Mouse (Mus musculus): Measurements from ENCODE around the gene Zfp719. TPM values are rescaled to one million over a fixed set of nuclear protein-coding genes. Genes with fewer than 3 reads are reported as not detected.

The Zfp719 gene
- total RNA-seq (2021), result 10 to 100 TPM; 10.8 to 12.5 TPM
- long read RNA-seq, experiment 1, full-length matches to known transcripts, result 4 of 11 reads
- long read RNA-seq, experiment 1, partial matches to known transcripts, result 5 of 11 reads
- long read RNA-seq, experiment 1, other reads (novel, unspliced or antisense), result 2 of 11 reads
- long read RNA-seq, experiment 2, full-length matches to known transcripts, result 6 of 6 reads
- long read RNA-seq, experiment 2, partial matches to known transcripts, result 0 of 6 reads
- long read RNA-seq, experiment 2, other reads (novel, unspliced or antisense), result 0 of 6 reads

DNA sequence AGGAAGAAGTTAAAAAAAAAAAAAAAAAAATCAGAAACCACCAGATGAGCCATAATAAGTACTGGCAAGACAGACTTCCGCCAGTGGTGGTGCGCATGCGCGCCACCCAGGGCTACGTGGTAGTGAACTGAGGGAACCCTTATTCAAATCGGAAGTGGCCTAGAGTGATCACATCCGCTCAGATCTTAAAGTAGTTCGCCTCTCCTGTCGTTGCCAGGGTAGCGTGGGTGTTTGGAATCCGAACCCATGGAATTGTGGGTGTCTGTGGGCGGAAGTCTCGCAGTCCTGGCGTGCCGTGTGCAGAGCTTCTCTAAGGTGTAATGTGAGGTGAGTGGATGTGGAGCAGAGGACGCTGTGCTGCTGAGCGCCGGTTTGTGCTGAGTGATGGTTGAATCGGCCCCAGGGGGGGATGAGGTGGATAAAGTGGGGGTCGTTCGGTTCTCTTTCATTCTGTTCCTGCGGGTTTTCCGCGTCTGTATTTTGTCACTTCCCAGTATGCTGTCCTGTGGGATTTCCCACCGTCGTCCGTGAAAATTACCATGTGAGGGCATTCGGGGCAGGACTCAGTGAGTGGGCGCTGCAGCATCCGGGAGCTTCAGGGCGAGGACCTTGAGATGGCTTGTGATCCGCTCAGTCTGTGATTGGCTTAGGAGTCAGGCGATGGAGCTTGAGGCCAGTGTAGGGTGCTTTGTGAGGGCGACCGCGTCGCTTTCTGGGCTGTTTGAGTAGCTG lies at the start of gene Zfp719:
Zfp719 (plus strand) TSS at position 171 of the 732 bp plus-strand sequence.
- DNase-seq, result peak; percentile 92

GRCm38 (mm10) chr7:43530216-43530785 lies 49.1 kb upstream of the Zfp719 start:
- DNase-seq, result no peak

GRCm38 (mm10) chr7:43532936-43533505 lies 46.4 kb upstream of the Zfp719 start:
- no peak for DNase-seq

DNA sequence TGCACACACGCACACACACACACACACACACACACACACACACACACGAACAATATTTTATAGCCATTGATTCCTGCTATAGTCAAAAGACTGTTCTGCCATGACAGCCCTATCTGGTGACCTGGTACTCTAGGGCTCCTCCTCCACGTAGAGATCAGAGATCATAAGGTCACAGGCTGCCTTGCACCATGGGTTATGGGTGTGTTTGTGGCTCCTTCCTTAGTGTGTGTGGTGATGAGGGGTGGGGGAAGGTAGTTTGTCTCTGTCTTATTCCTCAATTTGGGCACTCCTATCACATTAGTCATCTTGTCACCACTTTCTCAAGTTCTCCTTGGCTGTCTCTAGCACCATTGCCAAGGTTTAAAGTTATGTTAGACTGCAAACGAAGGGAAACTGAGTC lies 40.9 kb upstream of the Zfp719 start:
- DNase-seq, result no peak

GRCm38 (mm10) chr7:43544225-43544977 lies 35.0 kb upstream of the Zfp719 start, which contains the start of gene Cd33:
Gene Cd33 (minus strand): TSS chr7:43544428.
- no peak for DNase-seq

DNA sequence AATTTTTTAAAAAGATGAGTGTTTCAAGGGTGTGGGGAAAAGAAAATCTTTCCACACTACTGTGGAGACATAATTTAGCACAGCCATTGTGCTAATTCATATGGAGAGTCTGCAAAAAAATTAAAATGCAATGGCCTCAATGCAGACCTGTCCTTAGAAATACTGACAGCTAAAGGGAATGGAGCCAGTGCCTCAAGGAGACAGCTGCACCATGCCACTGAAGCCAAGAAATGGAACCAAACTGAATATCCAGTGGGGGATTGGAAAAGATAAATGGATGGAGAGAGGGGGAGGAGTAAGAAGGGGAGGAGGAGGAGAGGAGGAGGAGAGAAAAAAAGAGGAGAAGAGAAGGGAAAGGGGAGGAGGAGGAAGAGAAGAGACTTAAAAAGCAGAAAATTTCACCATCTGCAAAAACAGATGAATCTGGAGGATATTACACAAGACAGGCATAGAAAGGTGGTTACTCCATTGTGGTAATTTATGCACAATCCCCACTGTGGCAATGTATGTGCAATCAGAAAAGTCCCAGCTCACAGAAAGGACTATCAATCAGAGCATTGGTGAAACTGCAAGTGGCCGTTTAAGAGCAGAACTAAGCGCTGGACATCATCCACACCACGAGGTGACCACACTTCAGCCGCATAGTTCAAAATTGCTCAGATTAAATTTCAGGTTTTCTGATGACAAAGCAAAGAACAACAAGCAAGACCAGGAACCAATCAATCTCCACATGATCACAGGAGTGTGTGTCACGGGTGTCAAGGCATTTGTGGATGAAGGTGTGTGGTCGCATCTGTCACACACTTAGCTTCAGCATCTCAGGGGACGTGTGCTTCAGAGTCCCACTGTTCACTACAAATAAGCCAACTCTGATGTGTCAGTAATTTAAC lies 33.5 kb upstream of the Zfp719 start:
- DNase-seq, result no peak

- DNase-seq, result no peak
These were observed 31.7 kb upstream of the Zfp719 start for GRCm38 (mm10) chr7:43547666-43548065.

DNA sequence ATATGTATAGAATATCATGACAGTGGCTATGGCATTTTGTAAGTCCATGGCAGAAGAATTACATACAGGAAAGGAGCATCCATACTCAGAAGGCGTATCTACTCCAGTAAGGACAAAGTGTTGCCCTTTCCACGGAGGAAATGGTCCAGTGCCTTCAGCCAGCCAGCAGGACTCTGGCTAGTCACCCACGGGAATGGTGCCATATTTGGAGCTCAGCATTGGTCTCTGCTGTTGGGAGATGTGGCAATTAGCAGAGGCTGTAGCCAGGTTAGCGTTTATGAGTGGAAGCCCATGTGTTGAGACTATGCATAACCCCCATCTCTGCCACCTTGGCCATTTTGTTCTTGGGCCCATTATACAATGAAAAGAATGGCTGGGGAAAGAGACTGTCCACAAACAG lies 31.2 kb upstream of the Zfp719 start:
- no peak for DNase-seq

GRCm38 (mm10) chr7:43553153-43553552 lies 26.3 kb upstream of the Zfp719 start:
- DNase-seq, result no peak

GRCm38 (mm10) chr7:43554550-43554949 lies 24.9 kb upstream of the Zfp719 start:
- DNase-seq, result peak; percentile 13

GRCm38 (mm10) chr7:43555351-43555750 lies 24.1 kb upstream of the Zfp719 start:
- no peak for DNase-seq

GRCm38 (mm10) chr7:43556901-43557300 lies 22.5 kb upstream of the Zfp719 start:
- DNase-seq, result no peak

GRCm38 (mm10) chr7:43562006-43562633 lies 17.3 kb upstream of the Zfp719 start, which contains the start of gene Zfp658:
Gene Zfp658 (plus strand): TSS chr7:43562256.
- peak; percentile 88 for DNase-seq

- DNase-seq, result no peak
These were observed 16.7 kb upstream of the Zfp719 start for GRCm38 (mm10) chr7:43562651-43563070.

- no peak for DNase-seq
These were observed 16.1 kb upstream of the Zfp719 start for GRCm38 (mm10) chr7:43563300-43563699.

GRCm38 (mm10) chr7:43571216-43571615 lies 8.2 kb upstream of the Zfp719 start:
- no peak for DNase-seq

GRCm38 (mm10) chr7:43580526-43580925 lies 1.1 kb downstream of the Zfp719 start:
- DNase-seq, result no peak

DNA sequence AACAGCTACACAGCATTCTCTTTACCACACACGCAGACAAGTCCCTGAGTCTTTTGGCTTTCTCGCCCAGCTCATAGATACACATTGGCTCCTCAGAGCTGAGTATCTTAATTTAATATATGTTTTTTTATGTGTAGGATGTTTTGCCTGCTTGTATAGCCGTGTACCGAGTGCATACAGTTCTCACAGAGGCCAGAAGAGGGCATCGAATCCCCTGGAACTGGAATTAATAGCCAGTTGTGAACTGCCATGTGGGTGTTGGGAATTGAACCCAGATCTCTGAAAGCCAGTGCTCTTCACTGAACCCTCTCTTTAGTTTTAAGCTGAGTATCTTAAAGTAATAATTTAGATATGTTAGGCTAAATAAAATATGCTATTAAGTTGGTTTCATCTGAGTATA lies 5.4 kb downstream of the Zfp719 start:
- DNase-seq, result no peak

GRCm38 (mm10) chr7:43601884-43602283 lies 22.5 kb downstream of the Zfp719 start:
- DNase-seq, result no peak

DNA sequence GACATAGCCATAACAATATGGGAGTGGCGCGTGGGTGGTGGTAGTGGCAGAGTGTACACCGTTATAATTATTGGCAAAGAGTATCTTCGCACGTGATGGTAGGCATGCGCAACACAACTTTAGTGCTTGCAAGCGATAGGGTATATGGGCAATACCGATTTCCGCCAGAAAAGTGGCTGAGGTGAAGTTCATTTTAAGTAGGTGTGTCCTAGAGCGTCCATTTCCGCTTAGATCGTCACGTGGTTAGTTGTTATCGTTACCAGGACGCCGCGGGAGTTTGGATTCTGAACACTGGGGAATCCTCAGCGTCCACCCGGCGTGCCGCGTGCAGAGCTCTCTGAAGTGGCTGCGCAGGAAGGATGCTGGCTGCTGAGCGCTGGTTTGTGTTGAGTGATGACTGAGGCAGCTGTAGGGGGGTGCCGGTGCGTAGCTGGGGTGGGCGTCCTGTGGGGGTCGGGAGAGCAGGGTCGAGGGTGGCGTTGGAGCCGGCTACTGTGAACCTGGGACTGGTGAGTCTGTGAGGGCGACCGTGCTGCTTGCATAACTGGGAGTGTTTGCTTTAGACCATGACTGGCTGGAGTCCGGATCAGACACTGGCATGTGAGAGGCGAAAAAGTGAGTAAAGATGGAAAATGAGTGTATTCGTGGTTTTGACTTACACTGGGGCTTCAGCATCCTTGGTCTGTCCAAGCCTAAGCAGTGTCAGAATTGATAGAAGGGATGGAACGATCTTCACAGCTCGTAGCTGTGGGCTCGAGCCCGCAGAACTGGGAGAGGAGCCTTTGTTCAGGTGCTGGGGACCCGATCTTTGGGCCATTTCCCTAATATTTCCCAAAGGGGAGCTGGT lies 27.7 kb downstream of the Zfp719 start, which contains the start of gene Zfp819:
Zfp819 (plus strand) TSS at position 274 of the 847 bp plus-strand sequence.
- DNase-seq, result peak; percentile 81
